Mouse (Mus musculus) embryonic facial prominence, embryonic 12.5 days (tissue): ENCODE measurements around the gene Ccl27a. TPM values are rescaled to one million over a fixed set of nuclear protein-coding genes. Genes with fewer than 3 reads are reported as not detected.
A peak's percentile ranks its signal among the peaks of the same experiment; 100 is the strongest.

ENCODE experiments used
- ATAC-seq: fragments of 200-750 bp; cut with Nextera tagmentation; 2 replicates; pipeline ENCODE4 v1.8.0; 2017; ENCODE audit not compliant: insufficient number of reproducible peaks, insufficient read depth, low FRiP score, low TSS enrichment
- H3K27ac ChIP-seq: fragments of 300-500 bp; sonication (generic); 2 replicates; pipeline ENCODE4 v1.5.1; 2016; ENCODE audit warnings: mild to moderate bottlenecking
- H3K27me3 ChIP-seq: fragments of 300-500 bp; sonication (generic); 2 replicates; pipeline ENCODE4 v1.6.1; 2016; ENCODE audit warnings: mild to moderate bottlenecking, moderate library complexity
- H3K36me3 ChIP-seq: fragments of 300-500 bp; sonication (generic); 2 replicates; pipeline ENCODE4 v1.6.1; 2016; ENCODE audit warnings: mild to moderate bottlenecking
- H3K4me1 ChIP-seq: fragments of 300-500 bp; sonication (generic); 2 replicates; pipeline ENCODE4 v1.6.1; 2016
- H3K4me2 ChIP-seq: fragments of 300-500 bp; sonication (generic); replicated peaks from 2 replicates; pipeline ENCODE4 v1.6.1; 2016; ENCODE audit warnings: mild to moderate bottlenecking, moderate library complexity
- H3K4me3 ChIP-seq: fragments of 300-500 bp; sonication (generic); 2 replicates; pipeline ENCODE4 v1.5.1; 2016; ENCODE audit warnings: mild to moderate bottlenecking
- H3K9ac ChIP-seq: fragments of 300-500 bp; sonication (generic); 2 replicates; pipeline ENCODE4 v1.6.1; 2016; ENCODE audit warnings: mild to moderate bottlenecking, moderate library complexity
- H3K9me3 ChIP-seq: fragments of 300-500 bp; sonication (generic); 2 replicates; pipeline ENCODE4 v1.6.1; 2016; ENCODE audit warnings: mild to moderate bottlenecking, moderate library complexity
- WGBS: fragments of 180-500 bp; shearing (Covaris S2); methylation state at CpG from one replicate; pipeline ENCODE4 v1.1.7; 2016; 5-methylcytosine and 5-hydroxymethylcytosine counted together
- polyA plus RNA-seq: library from polyadenylated mRNA; unstranded; fragments of >200 nt; fragmentation: Nextera tagmentation; extraction: Ambion mirVana; gene quantifications from 2 replicates; pipeline ENCODE4 v1.2.1, GENCODE M21; 2016

The Ccl27a gene
- polyA plus RNA-seq, 1 experiment from 2014 or later = 71.7 TPM

- WGBS = under 1% methylated on average over 27 of the region's 27 CpGs
- Histone ChIP-seq H3K9ac (peak within 1 kb of the TSS; percentile 84), H3K4me3 (peak within 1 kb of the TSS; percentile 89), H3K9me3 (no peaks in the 10 kb centered on the region), H3K4me1 (peaks cover 21% of the 10 kb centered on the region), H3K27me3 (peaks cover 45% of the 10 kb centered on the region), H3K4me2 (peak within 1 kb of the TSS; percentile 76), H3K27ac (0 out of 2 replicates have a peak within 1 kb of the TSS, but pooled peaks have one; percentile 23), H3K36me3 (peaks cover 16% of the 10 kb centered on the region)
- peak; percentile 85 for ATAC-seq
Measured at GRCm38 (mm10) chr4:41722918-41723351, 51.1 kb downstream of the Ccl27a start, which contains the start of gene Dctn3. TSS of gene Dctn3 (minus strand) at chr4:41723170.

Other genes starting within 250 kb of the Ccl27a start
- 4.1 and 5.3 TPM in 2 replicates for gene Fam219a, start 204.7 kb downstream of the Ccl27a start, polyA plus RNA-seq
- 0.73 and 0.91 TPM in 2 replicates for gene Dnaic1, start 204.5 kb downstream of the Ccl27a start, polyA plus RNA-seq
- gene Enho, start 133.9 kb downstream of the Ccl27a start, polyA plus RNA-seq = 29.0 and 33.7 TPM in 2 replicates
- 13.6 and 14.9 TPM in 2 replicates for gene Cntfr, start 77.2 kb downstream of the Ccl27a start, polyA plus RNA-seq
- gene Il11ra1, start 74.3 kb downstream of the Ccl27a start, polyA plus RNA-seq = 337 and 358 TPM in 2 replicates
- gene Rpp25l, start 60.7 kb downstream of the Ccl27a start, polyA plus RNA-seq = 84.9 and 87.8 TPM in 2 replicates
- 117 and 122 TPM in 2 replicates for gene Dctn3, start 51.1 kb downstream of the Ccl27a start, polyA plus RNA-seq
- 0.18 TPM in 1 of 2 replicates, not detected in the other for gene Arid3c, start 43.1 kb downstream of the Ccl27a start, polyA plus RNA-seq
- gene Galt, start 19.0 kb downstream of the Ccl27a start, polyA plus RNA-seq = 40.4 and 41.5 TPM in 2 replicates
- gene Sigmar1, start 18.1 kb downstream of the Ccl27a start, polyA plus RNA-seq = 74.1 and 76.6 TPM in 2 replicates
- 11.7 TPM in 1 of 2 replicates, not detected in the other for gene Gm21541, start 129.4 kb upstream of the Ccl27a start, polyA plus RNA-seq
- gene Gm20878, start 167.3 kb upstream of the Ccl27a start, polyA plus RNA-seq = 4.0 and 4.4 TPM in 2 replicates
- 0.32 and 0.37 TPM in 2 replicates for gene Fam205a4, start 191.8 kb upstream of the Ccl27a start, polyA plus RNA-seq